9 mouse cellular contexts compared by ENCODE assay signal in the genomic region with DNA sequence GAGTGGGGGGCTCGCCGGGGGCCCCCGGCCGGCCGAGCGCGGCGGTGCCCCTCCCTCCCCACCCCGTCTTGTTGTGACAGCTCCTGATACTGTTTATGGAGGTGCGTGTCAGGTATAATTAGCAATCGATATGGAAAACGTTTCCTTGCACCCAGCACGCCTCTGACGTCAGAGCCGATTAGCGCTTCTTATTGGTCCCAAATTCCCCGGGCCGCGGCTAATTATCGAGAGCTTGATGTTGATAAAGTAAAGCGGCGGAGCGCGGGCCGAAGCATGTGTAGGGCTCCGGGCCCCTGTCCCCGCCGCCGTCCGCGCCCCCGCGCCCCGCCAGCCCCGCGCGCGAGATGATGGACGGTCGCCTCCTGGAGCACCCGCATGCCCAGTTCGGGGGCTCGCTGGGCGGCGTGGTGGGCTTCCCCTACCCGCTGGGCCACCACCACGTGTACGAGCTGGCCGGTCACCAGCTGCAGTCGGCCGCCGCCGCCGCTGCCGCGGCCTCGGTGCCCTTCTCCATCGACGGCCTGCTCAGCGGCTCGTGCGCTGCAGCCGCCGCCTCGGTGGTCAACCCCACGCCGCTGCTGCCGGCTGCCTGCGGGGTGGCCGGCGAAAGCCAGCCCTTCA. TPM values are rescaled to one million over a fixed set of nuclear protein-coding genes. Genes with fewer than 3 reads are reported as not detected.
DNase-seq lines count a peak whose midpoint lies in the region; ATAC-seq lines count a peak whose summit lies in the region.
"Had no signal": no experiment of that assay in that cellular context is flagged by ENCODE, and none has a peak within 500 bp of the region (broad histone marks: within the 10 kb centered on the region; RNA-seq: fewer than 3 reads in every experiment).

No protein-coding gene starts in this region.

- H3K36me3 ChIP-seq in heart, embryonic 10.5 days, result no peaks in the 10 kb centered on the region
- no peaks in the 10 kb centered on the region for H3K36me3 ChIP-seq in forebrain, embryonic 12.5 days (replicated peaks)
- no peaks in the 10 kb centered on the region for H3K36me3 ChIP-seq in liver, embryonic 15.5 days (replicated peaks)

- peak overlapping the region; percentile 47 for H3K4me2 ChIP-seq in forebrain, embryonic 12.5 days
- H3K4me2 ChIP-seq in liver, embryonic 15.5 days, result peak overlapping the region; percentile 20; the same call in 1 of the 2 replicates

- H3K4me3 ChIP-seq in heart, embryonic 10.5 days, result peak overlapping the region; percentile 33
- peak overlapping the region; percentile 45 for H3K4me3 ChIP-seq in forebrain, embryonic 12.5 days (replicated peaks)
- H3K4me3 ChIP-seq in liver, embryonic 15.5 days (replicated peaks), result no peak overlapping the region

- peaks cover 35% of the 10 kb centered on the region for H3K4me1 ChIP-seq in heart, embryonic 10.5 days
- peaks cover 53% of the 10 kb centered on the region for H3K4me1 ChIP-seq in forebrain, embryonic 12.5 days
- no peaks in the 10 kb centered on the region for H3K4me1 ChIP-seq in liver, embryonic 15.5 days (replicated peaks)

- ATAC-seq in forebrain, embryonic 12.5 days (ENCODE audit: low FRiP score), result peak; percentile 9; the same call in 1 of the 2 replicates
- no peak for ATAC-seq in liver, embryonic 15.5 days (ENCODE audit: insufficient read depth)

- DNase-seq in heart, embryonic 10.5 days (ENCODE audit: low spot score), result no peak
- DNase-seq in heart, postnatal 4 days, result no peak
- DNase-seq in ZHBTc4 (ENCODE audit: low read depth, low spot score), result peak; percentile 76
- no peak for DNase-seq in ovary, adult 18-20 months (ENCODE audit: low spot score)
- DNase-seq in right cerebral cortex, postnatal 14 days, result no peak
- no peak for DNase-seq in ovary, postnatal 10 days (ENCODE audit: low spot score)

- no peaks in the 10 kb centered on the region for H3K9me3 ChIP-seq in heart, embryonic 10.5 days
- H3K9me3 ChIP-seq in forebrain, embryonic 12.5 days, result no peaks in the 10 kb centered on the region
- no peaks in the 10 kb centered on the region for H3K9me3 ChIP-seq in liver, embryonic 15.5 days (replicated peaks)

- WGBS in heart, embryonic 10.5 days, result 2% methylated on average over 71 of the region's 71 CpGs
- under 1% methylated on average over 61 of the region's 71 CpGs for WGBS in forebrain, embryonic 12.5 days
- WGBS in liver, embryonic 15.5 days (ENCODE audit: insufficient replicate concordance), result 2% methylated on average over 70 of the region's 71 CpGs

- no peak overlapping the region for H3K27ac ChIP-seq in heart, embryonic 10.5 days
- H3K27ac ChIP-seq in forebrain, embryonic 12.5 days, result peak overlapping the region; percentile 85
- no peak overlapping the region for H3K27ac ChIP-seq in liver, embryonic 15.5 days (replicated peaks)
- H3K27ac ChIP-seq: liver, embryonic 14.5 days had no signal

- peak overlapping the region; percentile 57 for H3K9ac ChIP-seq in forebrain, embryonic 12.5 days
- no peak overlapping the region for H3K9ac ChIP-seq in liver, embryonic 15.5 days
- H3K9ac ChIP-seq: liver, embryonic 14.5 days had no signal

- H3K27me3 ChIP-seq in heart, embryonic 10.5 days (ENCODE audit: insufficient read depth, poor library complexity, severe bottlenecking), result peaks cover 100% of the 10 kb centered on the region
- H3K27me3 ChIP-seq in forebrain, embryonic 12.5 days, result peaks cover 91% of the 10 kb centered on the region
- peaks cover 100% of the 10 kb centered on the region for H3K27me3 ChIP-seq in liver, embryonic 15.5 days

RNA-seq across cellular contexts. Expression of gene Uncx, which starts 0.5 kb away (rescaled TPM):
- polyA plus RNA-seq in heart, embryonic 10.5 days (2016; fragmentation: Nextera tagmentation; extraction: Ambion mirVana), result 0.18 TPM in 1 of 2 replicates, not detected in the other
- not detected for total RNA-seq in heart, postnatal 4 days (2021)
- 32.5 and 37.0 TPM in 2 replicates for polyA plus RNA-seq in forebrain, embryonic 12.5 days (2016; fragmentation: Nextera tagmentation; extraction: Ambion mirVana)
- polyA plus RNA-seq in liver, embryonic 15.5 days (2015; fragmentation: Nextera tagmentation; extraction: Ambion mirVana), result not detected in 2 replicates
- polyA plus RNA-seq: liver, embryonic 14.5 days had no signal

RNA-seq across cellular contexts. Expression of gene Zfand2a, which starts 59.4 kb away (rescaled TPM):
- 10.7 and 12.6 TPM in 2 replicates for polyA plus RNA-seq in heart, embryonic 10.5 days (2016; fragmentation: Nextera tagmentation; extraction: Ambion mirVana)
- 10 to 100 TPM; 20.6 to 21.5 TPM for total RNA-seq in heart, postnatal 4 days (2021)
- 10.4 and 12.9 TPM in 2 replicates for polyA plus RNA-seq in forebrain, embryonic 12.5 days (2016; fragmentation: Nextera tagmentation; extraction: Ambion mirVana)
- polyA plus RNA-seq in liver, embryonic 15.5 days (2015; fragmentation: Nextera tagmentation; extraction: Ambion mirVana), result 2.6 and 3.2 TPM in 2 replicates

Comparison
In these comparisons a context has a peak if more than half of its experiments do, and no peak if none do; other contexts are left out.
1. RNA of gene Uncx, which starts 0.5 kb away (polyA plus RNA-seq): 32.5 to 37.0 TPM in forebrain, embryonic 12.5 days; 0.18 TPM in heart, embryonic 10.5 days and not detected in liver, embryonic 15.5 days; every median in the first group is over 10 times any median in the second.